9 mouse cellular contexts compared by ENCODE assay signal in genomic region chr5:139734746-139735145, GRCm38 (mm10). TPM values are rescaled to one million over a fixed set of nuclear protein-coding genes. Genes with fewer than 3 reads are reported as not detected.
DNase-seq lines count a peak whose midpoint lies in the region; ATAC-seq and TF ChIP-seq lines count a peak whose summit lies in the region.
"Had no signal": no experiment of that assay in that cellular context is flagged by ENCODE, and none has a peak within 500 bp of the region (broad histone marks: within the 10 kb centered on the region; RNA-seq: fewer than 3 reads in every experiment).

No protein-coding gene starts in this region.

- H3K9ac ChIP-seq in heart, embryonic 16.5 days (ENCODE audit: low read length) = no peak overlapping the region
- H3K9ac ChIP-seq in intestine, embryonic 14.5 days (ENCODE audit: low read length) = no peak overlapping the region
- H3K9ac ChIP-seq in midbrain, embryonic 16.5 days (ENCODE audit: low read depth, low read length) = 0 out of 2 replicates have a peak overlapping the region, but pooled peaks have one; percentile 14

- no peak for TF ChIP-seq CTCF in bone marrow macrophage, adult 2 months (IDR thresholded peaks at IDR 0.05; ENCODE audit: low read depth, low read length)

- 69% methylated on average over 7 of the region's 7 CpGs for WGBS in heart, embryonic 16.5 days
- WGBS in intestine, embryonic 14.5 days = 71% methylated on average over 7 of the region's 7 CpGs
- 86% methylated on average over 7 of the region's 7 CpGs for WGBS in midbrain, embryonic 16.5 days

- no peak for TF ChIP-seq POLR2A in bone marrow macrophage, adult 2 months (IDR thresholded peaks at IDR 0.05; ENCODE audit: borderline replicate concordance, low read depth, low read length)

- no peak overlapping the region for H3K4me3 ChIP-seq in heart, embryonic 16.5 days (ENCODE audit: low read length)
- peak overlapping the region; percentile 60; the same call in 1 of the 2 replicates for H3K4me3 ChIP-seq in bone marrow macrophage, adult 2 months (ENCODE audit: insufficient read depth, low read length)
- no peak overlapping the region for H3K4me3 ChIP-seq in intestine, embryonic 14.5 days (ENCODE audit: low read depth, low read length)
- H3K4me3 ChIP-seq in midbrain, embryonic 16.5 days (ENCODE audit: low read depth, low read length) = peak overlapping the region; percentile 63

- intact Hi-C loops in heart, postnatal 25 days (cut with DNase I) = no loop called here

- no peaks in the 10 kb centered on the region for H3K27me3 ChIP-seq in heart, embryonic 16.5 days (ENCODE audit: control insufficient read depth, insufficient read depth, low read length)
- no peaks in the 10 kb centered on the region for H3K27me3 ChIP-seq in intestine, embryonic 14.5 days (replicated peaks; ENCODE audit: control insufficient read depth, insufficient read depth, low read length)
- H3K27me3 ChIP-seq in midbrain, embryonic 16.5 days (ENCODE audit: control insufficient read depth, insufficient read depth, low read depth, low read length) = no peaks in the 10 kb centered on the region

- H3K36me3 ChIP-seq in heart, embryonic 16.5 days (ENCODE audit: control insufficient read depth, insufficient read depth) = no peaks in the 10 kb centered on the region
- H3K36me3 ChIP-seq in intestine, embryonic 14.5 days (ENCODE audit: control insufficient read depth, insufficient read depth, low read length) = no peaks in the 10 kb centered on the region
- H3K36me3 ChIP-seq in midbrain, embryonic 16.5 days (ENCODE audit: control insufficient read depth, insufficient read depth, low read length) = no peaks in the 10 kb centered on the region

- H3K4me1 ChIP-seq in heart, embryonic 16.5 days (ENCODE audit: control insufficient read depth, insufficient read depth, low read length) = peaks cover 20% of the 10 kb centered on the region
- peaks cover 58% of the 10 kb centered on the region for H3K4me1 ChIP-seq in bone marrow macrophage, adult 2 months (ENCODE audit: control insufficient read depth, insufficient read depth, low read length)
- peaks cover 29% of the 10 kb centered on the region for H3K4me1 ChIP-seq in intestine, embryonic 14.5 days (replicated peaks; ENCODE audit: control insufficient read depth, insufficient read depth, low read length)
- peaks cover 31% of the 10 kb centered on the region for H3K4me1 ChIP-seq in midbrain, embryonic 16.5 days (ENCODE audit: control insufficient read depth, insufficient read depth, low read length)

- ATAC-seq in heart, embryonic 16.5 days (replicated peaks; ENCODE audit: extremely low read depth, insufficient read depth, low FRiP score) = no peak
- no peak for ATAC-seq in intestine, embryonic 14.5 days (replicated peaks; ENCODE audit: low FRiP score, low TSS enrichment, low read depth)
- no peak for ATAC-seq in midbrain, embryonic 16.5 days

- peak overlapping the region; percentile 79; the same call in 1 of the 2 replicates for H3K4me2 ChIP-seq in heart, embryonic 16.5 days (ENCODE audit: low read depth, low read length)
- peak overlapping the region; percentile 66; the same call in 1 of the 2 replicates for H3K4me2 ChIP-seq in intestine, embryonic 14.5 days (ENCODE audit: low read length)
- peak overlapping the region; percentile 77 for H3K4me2 ChIP-seq in midbrain, embryonic 16.5 days (ENCODE audit: low read length)

- H3K9me3 ChIP-seq in heart, embryonic 16.5 days (replicated peaks; ENCODE audit: control insufficient read depth, low read length) = no peaks in the 10 kb centered on the region
- H3K9me3 ChIP-seq in intestine, embryonic 14.5 days (ENCODE audit: control insufficient read depth, low read length) = no peaks in the 10 kb centered on the region
- no peaks in the 10 kb centered on the region for H3K9me3 ChIP-seq in midbrain, embryonic 16.5 days (replicated peaks; ENCODE audit: control insufficient read depth, low read length, poor library complexity, severe bottlenecking)

- no peak overlapping the region for H3K27ac ChIP-seq in heart, embryonic 16.5 days (ENCODE audit: low read length)
- H3K27ac ChIP-seq in bone marrow macrophage, adult 2 months (ENCODE audit: insufficient read depth, low read depth, low read length) = peak overlapping the region; percentile 49
- no peak overlapping the region for H3K27ac ChIP-seq in intestine, embryonic 14.5 days (ENCODE audit: low read depth)
- no peak overlapping the region for H3K27ac ChIP-seq in midbrain, embryonic 16.5 days (ENCODE audit: low read length)

- no peak for DNase-seq in heart, postnatal 25 days (ENCODE audit: low spot score)
- no peak for DNase-seq in intestine, embryonic 14.5 days (ENCODE audit: low spot score)
- DNase-seq in natural killer cell, adult 2 months (ENCODE audit: low spot score in 2 of 2) = no peak
- no peak for DNase-seq in yolk sac, embryonic 10.5 days (ENCODE audit: low spot score)
- DNase-seq in left cerebral cortex, adult 9 months (ENCODE audit: low spot score in 2 of 2) = no peak
- DNase-seq: right cerebral cortex, adult 18-20 months had no signal

RNA-seq across cellular contexts. Expression of gene Micall2, which starts 1.4 kb away (rescaled TPM):
- 1.6 and 2.3 TPM in 2 replicates for polyA plus RNA-seq in heart, embryonic 16.5 days (2015; fragmentation: Nextera tagmentation; extraction: Ambion mirVana)
- 1 to 10 TPM; 2.7 to 3.2 TPM for total RNA-seq in heart, postnatal 25 days (2021)
- 5.6 and 6.0 TPM in 2 replicates for polyA plus RNA-seq in bone marrow macrophage, adult 2 months (2012; ENCODE audit: insufficient read depth, insufficient read length, missing spikeins)
- polyA plus RNA-seq in intestine, embryonic 14.5 days (2014; fragmentation: Nextera tagmentation; extraction: Ambion mirVana) = 4.5 and 6.5 TPM in 2 replicates
- polyA plus RNA-seq in midbrain, embryonic 16.5 days (2015; fragmentation: Nextera tagmentation; extraction: Ambion mirVana) = 14.7 and 15.2 TPM in 2 replicates

RNA-seq across cellular contexts. Expression of gene Ints1, which starts 40.7 kb away (rescaled TPM):
- polyA plus RNA-seq in heart, embryonic 16.5 days (2015; fragmentation: Nextera tagmentation; extraction: Ambion mirVana) = 16.9 and 20.2 TPM in 2 replicates
- total RNA-seq in heart, postnatal 25 days (2021) = 10 to 100 TPM; 43.3 to 47.3 TPM
- 27.3 and 29.8 TPM in 2 replicates for polyA plus RNA-seq in bone marrow macrophage, adult 2 months (2012; ENCODE audit: insufficient read depth, insufficient read length, missing spikeins)
- polyA plus RNA-seq in intestine, embryonic 14.5 days (2014; fragmentation: Nextera tagmentation; extraction: Ambion mirVana) = 36.5 and 42.5 TPM in 2 replicates
- 33.2 TPM in 2 replicates for polyA plus RNA-seq in midbrain, embryonic 16.5 days (2015; fragmentation: Nextera tagmentation; extraction: Ambion mirVana)

RNA-seq across cellular contexts. Expression of gene Mafk, which starts 56.6 kb away (rescaled TPM):
- 22.1 and 24.9 TPM in 2 replicates for polyA plus RNA-seq in heart, embryonic 16.5 days (2015; fragmentation: Nextera tagmentation; extraction: Ambion mirVana)
- 10 to 100 TPM; 30.2 to 30.9 TPM for total RNA-seq in heart, postnatal 25 days (2021)
- 13.5 and 15.7 TPM in 2 replicates for polyA plus RNA-seq in bone marrow macrophage, adult 2 months (2012; ENCODE audit: insufficient read depth, insufficient read length, missing spikeins)
- 9.4 and 11.2 TPM in 2 replicates for polyA plus RNA-seq in intestine, embryonic 14.5 days (2014; fragmentation: Nextera tagmentation; extraction: Ambion mirVana)
- 17.6 and 18.8 TPM in 2 replicates for polyA plus RNA-seq in midbrain, embryonic 16.5 days (2015; fragmentation: Nextera tagmentation; extraction: Ambion mirVana)

Comparison
In these comparisons a context has a peak if more than half of its experiments do, and no peak if none do; other contexts are left out.
1. H3K4me3 ChIP-seq: peak in bone marrow macrophage, adult 2 months (single experiment) and midbrain, embryonic 16.5 days (single experiment); none in heart, embryonic 16.5 days (single experiment) and intestine, embryonic 14.5 days (single experiment).
2. Peak in every context shown above with its lines, with median percentiles within 50 percentile points of each other: H3K4me2 ChIP-seq.